Mouse (Mus musculus): ENCODE results near the gene Alg9. TPM values are rescaled to one million over a fixed set of nuclear protein-coding genes. Genes with fewer than 3 reads are reported as not detected.

The Alg9 gene
- polyA plus RNA-seq, 1 experiment from 2014 or later: 57.9 TPM

DNA sequence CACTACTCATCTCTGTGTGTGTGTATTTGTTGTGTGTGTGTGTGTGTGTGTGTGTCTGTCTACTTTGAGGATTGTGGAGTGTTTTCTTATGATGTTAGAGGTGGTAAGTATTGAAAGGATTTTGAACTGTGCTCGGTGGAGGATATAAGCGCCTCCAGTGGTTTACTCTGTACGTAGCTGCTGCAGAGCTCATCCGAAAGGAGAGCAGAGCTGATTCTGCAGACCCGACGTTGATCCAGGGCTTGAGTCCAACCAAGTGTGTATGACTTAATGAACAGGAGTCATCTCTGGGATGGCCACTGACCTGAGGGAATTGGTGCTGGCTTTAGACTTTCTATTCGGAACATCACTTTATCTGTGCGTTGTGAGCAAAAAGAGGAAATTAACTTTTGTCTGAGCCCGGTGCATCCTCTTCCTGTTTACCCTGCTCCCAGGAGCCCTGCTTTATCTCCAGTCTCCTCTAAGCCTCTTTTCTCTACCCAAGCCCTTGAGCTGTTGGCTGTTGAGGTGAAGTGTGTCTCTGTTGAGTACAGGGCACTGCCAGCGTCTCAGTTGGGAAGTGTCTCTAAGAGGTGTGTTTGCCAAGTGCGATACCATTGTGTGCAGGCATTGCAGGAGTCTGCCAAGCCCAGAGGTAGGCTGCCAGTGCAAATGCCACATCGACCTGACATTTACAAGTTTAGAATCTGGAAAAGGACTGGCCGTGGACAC, 66.4 kb downstream of the Alg9 start:
- H3K9me3 ChIP-seq (ENCODE audit: control insufficient read depth, low read length): no peaks in the 10 kb centered on the region
- ATAC-seq: no peak
- no peaks in the 10 kb centered on the region; the same call in 1 of the 2 replicates for H3K36me3 ChIP-seq (ENCODE audit: control insufficient read depth, insufficient read depth, low read length)
- no peaks in the 10 kb centered on the region; the same call in 1 of the 2 replicates for H3K4me1 ChIP-seq (ENCODE audit: control insufficient read depth, insufficient read depth, low read depth, low read length)
- no peak overlapping the region for H3K4me2 ChIP-seq (ENCODE audit: low read length)
- WGBS: 85% methylated on average over 13 of the region's 13 CpGs
- H3K27me3 ChIP-seq (replicated peaks; ENCODE audit: control insufficient read depth, insufficient read depth, low read length): no peaks in the 10 kb centered on the region
- no peak overlapping the region for H3K27ac ChIP-seq (ENCODE audit: low read depth, low read length)
- no peak overlapping the region for H3K4me3 ChIP-seq (ENCODE audit: low read length)
- no peak overlapping the region for H3K9ac ChIP-seq (ENCODE audit: low read depth, low read length)

DNA sequence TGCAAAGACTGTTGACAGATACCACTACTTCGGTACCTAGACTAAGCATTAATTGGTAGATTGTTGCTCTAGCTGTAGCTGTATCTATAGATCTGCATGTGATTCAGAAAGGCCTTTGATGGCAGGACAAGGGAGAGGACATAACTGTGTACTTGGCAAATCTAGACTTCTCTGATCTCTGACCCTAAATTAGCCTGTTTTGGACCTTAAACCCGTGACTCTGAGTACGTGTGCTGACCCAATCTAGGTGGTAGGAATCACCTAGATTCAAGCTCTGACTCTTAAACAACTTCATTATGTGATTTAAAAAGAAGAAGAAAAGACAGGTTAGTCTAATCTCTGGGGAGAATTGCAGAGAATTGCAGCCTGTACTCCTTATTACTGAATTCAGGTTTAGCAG, 70.3 kb downstream of the Alg9 start, which contains the start of gene Ppp2r1b:
TSS of gene Ppp2r1b (plus strand) at position 221 of the 400 bp plus-strand sequence.
- no peak within 1 kb of the TSS for H3K4me3 ChIP-seq (ENCODE audit: low read length)
- H3K9me3 ChIP-seq (ENCODE audit: control insufficient read depth, low read length): no peaks in the 10 kb centered on the region
- no peaks in the 10 kb centered on the region for H3K27me3 ChIP-seq (replicated peaks; ENCODE audit: control insufficient read depth, insufficient read depth, low read length)
- ATAC-seq: no peak
- H3K4me1 ChIP-seq (ENCODE audit: control insufficient read depth, insufficient read depth, low read depth, low read length): no peaks in the 10 kb centered on the region; the same call in 1 of the 2 replicates
- no peak within 1 kb of the TSS for H3K27ac ChIP-seq (ENCODE audit: low read depth, low read length)
- H3K36me3 ChIP-seq (ENCODE audit: control insufficient read depth, insufficient read depth, low read length): no peaks in the 10 kb centered on the region; the same call in 1 of the 2 replicates
- 97% methylated on average over 3 of the region's 3 CpGs for WGBS
- no peak within 1 kb of the TSS for H3K9ac ChIP-seq (ENCODE audit: low read depth, low read length)
- H3K4me2 ChIP-seq (ENCODE audit: low read length): no peak within 1 kb of the TSS

DNA sequence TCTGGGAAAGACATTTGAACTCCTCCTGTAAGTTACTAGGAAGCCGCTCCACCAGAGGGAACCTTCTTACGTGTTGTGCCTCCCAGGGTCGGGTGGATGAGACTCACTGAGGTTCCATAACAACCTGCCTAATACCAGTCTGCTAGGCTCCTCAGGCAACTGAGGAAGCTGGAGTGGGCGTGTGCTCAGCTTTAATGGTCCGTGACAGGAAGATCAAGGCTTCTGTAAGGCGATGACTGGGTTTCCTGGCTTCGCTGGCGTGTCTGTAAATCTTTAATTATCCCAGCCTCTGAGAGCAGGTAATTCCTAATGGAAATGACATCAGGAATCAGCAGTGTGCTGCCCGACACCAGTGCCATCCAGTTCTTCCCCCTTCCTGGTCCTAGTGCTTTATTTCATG, 70.7 kb downstream of the Alg9 start:
- Histone ChIP-seq H3K27ac (ENCODE audit: low read depth, low read length) (no peak overlapping the region), H3K4me3 (ENCODE audit: low read length) (no peak overlapping the region)

DNA sequence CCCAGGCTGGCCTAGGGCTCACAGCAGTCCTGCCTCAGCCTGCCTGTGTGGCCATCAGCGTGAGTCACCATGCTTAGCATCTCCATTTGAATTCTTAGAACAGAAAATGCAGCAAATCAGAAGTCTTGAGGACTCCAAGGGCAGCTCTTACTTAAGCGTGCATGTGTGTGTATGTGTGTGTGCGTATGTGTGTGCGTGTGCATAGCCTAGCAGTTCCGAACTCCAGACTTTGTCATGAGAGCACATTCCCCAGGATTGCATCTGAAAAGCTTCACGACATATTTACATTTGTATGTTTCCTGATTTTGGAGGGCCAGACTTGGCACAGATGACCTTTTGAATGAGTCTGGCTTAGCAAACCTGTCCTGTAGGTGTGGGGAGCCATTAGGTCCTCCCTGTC, 72.3 kb downstream of the Alg9 start:
- no peak overlapping the region for H3K4me3 ChIP-seq (ENCODE audit: low read length)
- no peaks in the 10 kb centered on the region for H3K27me3 ChIP-seq (replicated peaks; ENCODE audit: control insufficient read depth, insufficient read depth, low read length)
- H3K9me3 ChIP-seq (ENCODE audit: control insufficient read depth, low read length): no peaks in the 10 kb centered on the region
- peaks cover 3% of the 10 kb centered on the region; the same call in 1 of the 2 replicates for H3K4me1 ChIP-seq (ENCODE audit: control insufficient read depth, insufficient read depth, low read depth, low read length)
- no peak overlapping the region for H3K4me2 ChIP-seq (ENCODE audit: low read length)
- H3K36me3 ChIP-seq (ENCODE audit: control insufficient read depth, insufficient read depth, low read length): no peaks in the 10 kb centered on the region
- WGBS: 95% methylated on average over 6 of the region's 6 CpGs
- H3K27ac ChIP-seq (ENCODE audit: low read depth, low read length): no peak overlapping the region
- no peak overlapping the region for H3K9ac ChIP-seq (ENCODE audit: low read depth, low read length)
- ATAC-seq: no peak

More for the DNA sequence above, 70.7 kb downstream of the Alg9 start:
- Histone ChIP-seq H3K9me3 (ENCODE audit: control insufficient read depth, low read length) (no peaks in the 10 kb centered on the region), H3K9ac (ENCODE audit: low read depth, low read length) (no peak overlapping the region), H3K4me1 (ENCODE audit: control insufficient read depth, insufficient read depth, low read depth, low read length) (peaks cover 3% of the 10 kb centered on the region), H3K27me3 (replicated peaks; ENCODE audit: control insufficient read depth, insufficient read depth, low read length) (no peaks in the 10 kb centered on the region), H3K4me2 (ENCODE audit: low read length) (no peak overlapping the region), H3K36me3 (ENCODE audit: control insufficient read depth, insufficient read depth, low read length) (no peaks in the 10 kb centered on the region; the same call in 1 of the 2 replicates)
- WGBS: 62% methylated on average over 9 of the region's 9 CpGs
- no peak for ATAC-seq

DNA sequence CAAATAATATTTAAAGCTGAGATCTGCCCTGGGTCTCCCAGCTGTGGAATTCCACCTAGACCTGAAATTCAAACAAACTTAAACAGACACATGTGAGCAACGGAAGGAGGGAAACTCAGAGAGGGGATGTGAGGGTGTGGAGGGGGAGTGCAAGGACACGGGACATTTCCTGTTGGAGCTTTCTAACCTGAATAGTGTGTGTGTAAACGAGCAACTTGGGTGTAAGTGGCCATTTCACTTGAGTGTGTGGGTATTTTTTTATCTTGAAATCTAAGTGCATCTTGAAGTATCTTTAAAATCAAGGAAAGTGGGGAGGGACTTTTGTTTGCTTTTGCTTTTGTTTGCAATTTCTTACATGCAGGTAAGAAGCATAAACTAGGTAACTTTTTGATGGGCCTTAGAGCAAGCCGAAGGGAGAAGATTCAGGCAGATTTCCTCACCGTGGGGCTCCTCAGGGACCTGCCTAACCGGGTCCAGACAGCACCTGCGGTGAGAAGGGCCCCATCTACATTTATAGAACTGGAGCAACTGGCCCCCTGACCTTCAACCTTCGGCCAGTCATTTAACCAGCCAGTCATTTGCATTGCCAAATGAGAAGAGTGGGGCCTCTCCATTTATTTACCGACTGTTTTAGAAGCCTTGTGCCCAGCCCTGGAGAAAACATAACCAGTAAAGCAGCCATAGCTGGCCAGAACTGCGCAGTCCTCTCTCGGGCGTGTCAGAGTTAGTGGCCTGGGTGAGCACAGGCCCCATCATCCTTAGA, 73.0 kb downstream of the Alg9 start:
- Histone ChIP-seq H3K27me3 (replicated peaks; ENCODE audit: control insufficient read depth, insufficient read depth, low read length) (no peaks in the 10 kb centered on the region), H3K36me3 (ENCODE audit: control insufficient read depth, insufficient read depth, low read length) (no peaks in the 10 kb centered on the region), H3K4me2 (ENCODE audit: low read length) (no peak overlapping the region), H3K4me1 (ENCODE audit: control insufficient read depth, insufficient read depth, low read depth, low read length) (peaks cover 3% of the 10 kb centered on the region; the same call in 1 of the 2 replicates), H3K9ac (ENCODE audit: low read depth, low read length) (no peak overlapping the region), H3K9me3 (ENCODE audit: control insufficient read depth, low read length) (no peaks in the 10 kb centered on the region), H3K4me3 (ENCODE audit: low read length) (no peak overlapping the region), H3K27ac (ENCODE audit: low read depth, low read length) (no peak overlapping the region)
- ATAC-seq: no peak
- 66% methylated on average over 12 of the region's 12 CpGs for WGBS

DNA sequence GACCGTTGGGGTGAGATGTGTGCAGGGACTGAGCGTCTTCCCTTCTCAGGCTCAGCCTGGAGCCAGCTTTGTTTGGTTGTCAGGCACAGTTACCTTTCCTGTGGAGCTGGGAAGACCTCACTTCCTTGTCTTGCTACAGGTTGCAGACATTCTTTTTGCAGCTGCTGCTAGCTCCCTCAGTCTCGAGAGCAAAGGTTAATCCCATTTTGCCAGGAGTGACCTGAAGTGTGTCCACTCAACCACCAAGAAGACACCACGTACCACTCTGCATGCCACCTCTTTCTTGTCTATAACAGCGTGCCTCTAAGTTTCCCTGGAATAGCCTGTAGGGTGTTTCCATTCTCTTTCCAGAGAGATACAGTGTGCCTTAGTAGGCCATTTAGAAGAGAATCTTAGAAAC, 74.0 kb downstream of the Alg9 start:
- Histone ChIP-seq H3K9me3 (ENCODE audit: control insufficient read depth, low read length) (no peaks in the 10 kb centered on the region), H3K4me1 (ENCODE audit: control insufficient read depth, insufficient read depth, low read depth, low read length) (peaks cover 9% of the 10 kb centered on the region), H3K27ac (ENCODE audit: low read depth, low read length) (no peak overlapping the region), H3K4me3 (ENCODE audit: low read length) (no peak overlapping the region), H3K27me3 (replicated peaks; ENCODE audit: control insufficient read depth, insufficient read depth, low read length) (no peaks in the 10 kb centered on the region), H3K9ac (ENCODE audit: low read depth, low read length) (no peak overlapping the region), H3K36me3 (ENCODE audit: control insufficient read depth, insufficient read depth, low read length) (no peaks in the 10 kb centered on the region), H3K4me2 (ENCODE audit: low read length) (no peak overlapping the region)
- ATAC-seq: peak; percentile 48; the same call in 1 of the 2 replicates
- WGBS: 62% methylated on average over 5 of the region's 5 CpGs

DNA sequence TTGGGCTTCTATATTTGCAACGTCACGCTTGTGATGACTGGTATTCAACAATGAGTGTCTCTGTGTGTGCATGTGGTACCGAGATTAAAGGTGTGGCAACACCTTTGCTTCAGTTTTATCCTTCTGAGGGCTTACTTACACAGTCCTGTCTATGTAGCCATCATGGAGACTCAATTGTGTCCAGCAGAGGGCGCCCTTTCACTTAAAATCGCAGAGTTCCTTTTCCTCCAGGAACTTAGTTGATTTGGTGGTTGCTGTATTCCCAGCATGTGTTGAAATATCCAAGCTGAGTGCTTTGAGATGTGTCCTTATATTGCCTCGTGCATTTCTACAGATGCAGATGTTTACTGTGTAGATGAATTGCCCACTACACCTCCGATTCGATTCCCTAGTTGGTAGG, 74.4 kb downstream of the Alg9 start:
- 25% methylated on average over 8 of the region's 8 CpGs for WGBS
- H3K9me3 ChIP-seq (ENCODE audit: control insufficient read depth, low read length): no peaks in the 10 kb centered on the region
- H3K4me1 ChIP-seq (ENCODE audit: control insufficient read depth, insufficient read depth, low read depth, low read length): peaks cover 9% of the 10 kb centered on the region
- H3K4me2 ChIP-seq (ENCODE audit: low read length): no peak overlapping the region
- H3K9ac ChIP-seq (ENCODE audit: low read depth, low read length): no peak overlapping the region
- H3K4me3 ChIP-seq (ENCODE audit: low read length): no peak overlapping the region
- H3K27me3 ChIP-seq (replicated peaks; ENCODE audit: control insufficient read depth, insufficient read depth, low read length): no peaks in the 10 kb centered on the region
- no peak overlapping the region for H3K27ac ChIP-seq (ENCODE audit: low read depth, low read length)
- H3K36me3 ChIP-seq (ENCODE audit: control insufficient read depth, insufficient read depth, low read length): no peaks in the 10 kb centered on the region
- ATAC-seq: peak; percentile 75

DNA sequence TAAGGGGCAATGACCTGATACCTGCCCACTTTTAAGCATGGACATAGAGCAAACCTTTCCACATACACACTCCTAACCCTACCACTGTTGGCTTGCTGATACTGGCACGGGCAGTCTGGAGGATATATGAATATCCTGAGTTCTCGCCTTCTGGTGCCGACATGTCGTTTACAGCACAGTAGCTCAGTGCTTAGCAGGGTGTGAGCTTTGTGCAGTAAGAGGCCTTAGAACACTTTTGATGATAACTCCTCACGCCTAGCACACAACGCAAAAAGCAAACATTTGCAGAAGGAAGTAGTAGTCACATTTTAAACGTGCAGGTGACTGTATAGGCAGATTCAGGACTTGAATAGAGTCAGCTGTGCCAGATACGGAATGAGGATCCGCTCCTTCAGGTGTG, 74.9 kb downstream of the Alg9 start:
- H3K4me1 ChIP-seq (ENCODE audit: control insufficient read depth, insufficient read depth, low read depth, low read length): peaks cover 9% of the 10 kb centered on the region
- ATAC-seq: no peak
- H3K4me2 ChIP-seq (ENCODE audit: low read length): no peak overlapping the region
- WGBS: 79% methylated on average over 9 of the region's 9 CpGs
- no peak overlapping the region for H3K27ac ChIP-seq (ENCODE audit: low read depth, low read length)
- no peak overlapping the region for H3K9ac ChIP-seq (ENCODE audit: low read depth, low read length)
- no peaks in the 10 kb centered on the region for H3K27me3 ChIP-seq (replicated peaks; ENCODE audit: control insufficient read depth, insufficient read depth, low read length)
- no peaks in the 10 kb centered on the region for H3K9me3 ChIP-seq (ENCODE audit: control insufficient read depth, low read length)
- H3K4me3 ChIP-seq (ENCODE audit: low read length): no peak overlapping the region
- H3K36me3 ChIP-seq (ENCODE audit: control insufficient read depth, insufficient read depth, low read length): no peaks in the 10 kb centered on the region

DNA sequence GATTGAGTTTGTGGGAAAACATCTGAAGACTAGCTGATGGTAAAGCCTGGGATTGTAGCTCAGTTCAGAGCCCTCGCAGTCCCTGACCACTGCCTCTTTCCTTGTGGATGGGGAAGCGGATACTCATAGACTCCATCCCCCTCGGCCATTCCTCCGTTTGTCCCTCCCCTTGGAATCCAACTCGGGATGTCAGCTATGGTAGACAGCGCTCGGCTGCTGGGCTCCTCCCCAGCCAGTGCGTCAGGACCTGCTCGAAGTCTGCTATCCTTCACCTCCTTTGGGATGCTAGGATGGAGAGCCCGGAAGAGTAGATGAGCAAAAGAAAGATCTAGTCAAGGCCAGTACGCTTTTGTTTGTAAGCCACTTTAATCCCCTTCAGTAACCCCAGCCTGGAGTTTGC, 75.5 kb downstream of the Alg9 start:
- H3K36me3 ChIP-seq (ENCODE audit: control insufficient read depth, insufficient read depth, low read length): no peaks in the 10 kb centered on the region
- H3K27ac ChIP-seq (ENCODE audit: low read depth, low read length): no peak overlapping the region
- no peak overlapping the region for H3K9ac ChIP-seq (ENCODE audit: low read depth, low read length)
- ATAC-seq: no peak
- H3K4me3 ChIP-seq (ENCODE audit: low read length): no peak overlapping the region
- H3K9me3 ChIP-seq (ENCODE audit: control insufficient read depth, low read length): no peaks in the 10 kb centered on the region
- H3K4me1 ChIP-seq (ENCODE audit: control insufficient read depth, insufficient read depth, low read depth, low read length): peaks cover 9% of the 10 kb centered on the region
- WGBS: 35% methylated on average over 11 of the region's 11 CpGs
- no peaks in the 10 kb centered on the region for H3K27me3 ChIP-seq (replicated peaks; ENCODE audit: control insufficient read depth, insufficient read depth, low read length)
- no peak overlapping the region for H3K4me2 ChIP-seq (ENCODE audit: low read length)
